11 mouse cellular contexts compared by ENCODE assay signal in the genomic region with DNA sequence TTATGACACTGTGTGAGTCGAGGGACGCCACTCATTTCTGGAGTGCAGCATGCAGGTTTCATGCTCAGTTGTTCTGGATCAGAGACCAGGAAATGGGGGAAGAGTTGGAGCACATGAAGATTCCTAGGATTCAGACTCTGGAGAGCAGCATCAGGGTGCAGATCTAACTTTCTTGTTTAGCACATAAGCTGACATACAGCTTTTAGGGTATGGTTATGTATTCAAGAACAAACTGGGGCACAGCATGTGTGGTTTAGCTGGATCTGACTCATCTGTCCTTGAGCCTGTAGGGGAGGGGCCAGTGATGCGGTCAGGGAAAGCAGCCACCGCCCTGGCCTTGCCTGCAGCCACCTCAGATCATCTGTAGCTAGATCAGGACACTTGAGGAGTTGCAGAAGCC. TPM values are rescaled to one million over a fixed set of nuclear protein-coding genes. Genes with fewer than 3 reads are reported as not detected.
DNase-seq lines count a peak whose midpoint lies in the region; ATAC-seq and TF ChIP-seq lines count a peak whose summit lies in the region.
"Had no signal": no experiment of that assay in that cellular context is flagged by ENCODE, and none has a peak within 500 bp of the region (broad histone marks: within the 10 kb centered on the region; RNA-seq: fewer than 3 reads in every experiment).

No protein-coding gene starts in this region.

- no peak for DNase-seq in layer of hippocampus, adult 2 months (ENCODE audit: low spot score in 2 of 2)
- no peak for DNase-seq in layer of hippocampus, adult 9-10 months (ENCODE audit: low spot score)
- peak; percentile 62 for DNase-seq in Muller cell, postnatal 12 days (ENCODE audit: inconsistent ontology term)
- DNase-seq in right cerebral cortex, postnatal 25 days, result no peak
- DNase-seq in cerebellum, adult 18-20 months, result no peak
- no peak for DNase-seq in thymus, adult 2 months
- DNase-seq: lung, embryonic 14.5 days; retina, postnatal 1 day had no signal

- peak overlapping the region; percentile 51; the same call in 1 of the 2 replicates for H3K27ac ChIP-seq in layer of hippocampus, adult 2 months
- H3K27ac ChIP-seq in thymus, adult 2 months (ENCODE audit: control insufficient read depth, insufficient read depth, low read length), result no peak overlapping the region
- H3K27ac ChIP-seq: embryonic facial prominence, embryonic 12.5 days had no signal

- H3K27me3 ChIP-seq in thymus, adult 2 months (ENCODE audit: control insufficient read depth, insufficient read depth, low read length), result no peaks in the 10 kb centered on the region
- H3K27me3 ChIP-seq: embryonic facial prominence, embryonic 12.5 days had no signal

- WGBS in thymus, adult 2 months, result 93% methylated on average over 4 of the region's 4 CpGs

- no peak for TF ChIP-seq CTCF in layer of hippocampus, adult 2 months (conservative IDR thresholded peaks at IDR 0.05)
- TF ChIP-seq CTCF in thymus, adult 2 months (IDR thresholded peaks at IDR 0.05; ENCODE audit: borderline replicate concordance, control insufficient read depth, extremely low read depth, insufficient read depth, low read length, poor library complexity), result no peak

- no peak overlapping the region for H3K4me3 ChIP-seq in layer of hippocampus, adult 2 months
- no peak overlapping the region for H3K4me3 ChIP-seq in thymus, adult 2 months (ENCODE audit: control insufficient read depth, insufficient read depth, low read length)
- H3K4me3 ChIP-seq: embryonic facial prominence, embryonic 12.5 days had no signal

- peaks cover 6% of the 10 kb centered on the region; the same call in 1 of the 2 replicates for H3K36me3 ChIP-seq in thymus, adult 2 months (ENCODE audit: control insufficient read depth, insufficient read depth, low read length)
- H3K36me3 ChIP-seq: embryonic facial prominence, embryonic 12.5 days had no signal

- peaks cover 3% of the 10 kb centered on the region; the same call in 1 of the 2 replicates for H3K4me1 ChIP-seq in thymus, adult 2 months (replicated peaks; ENCODE audit: control insufficient read depth, insufficient read depth, low read length)
- H3K4me1 ChIP-seq: embryonic facial prominence, embryonic 12.5 days had no signal

- TF ChIP-seq POLR2A in thymus, adult 2 months (IDR thresholded peaks at IDR 0.05; ENCODE audit: control insufficient read depth, extremely low read depth, insufficient read depth, low read length, poor library complexity), result no peak

- peak; percentile 68 for ATAC-seq in granulocyte monocyte progenitor cell, adult 5-6 weeks (replicated peaks; ENCODE audit: poor library complexity, severe bottlenecking)
- peak; percentile 68 for ATAC-seq in megakaryocyte progenitor cell, adult 5-6 weeks (replicated peaks; ENCODE audit: poor library complexity)

RNA-seq across cellular contexts. Expression of gene Sdccag8, which starts 12.9 kb away (rescaled TPM):
- total RNA-seq in layer of hippocampus, adult 2 months (2021), result 10 to 100 TPM; 20.0 to 20.7 TPM
- 10.5 and 15.8 TPM in 2 replicates for total RNA-seq in granulocyte monocyte progenitor cell, adult 5-6 weeks (2014; fragmentation: Nextera tagmentation)
- total RNA-seq in granulocyte monocyte progenitor cell, adult 5-6 weeks (2017), result 20.6 and 23.4 TPM in 2 replicates
- 9.4 and 12.8 TPM in 2 replicates for total RNA-seq in megakaryocyte progenitor cell, adult 5-6 weeks (2015)
- 23.2 and 25.4 TPM in 2 replicates for total RNA-seq in megakaryocyte progenitor cell, adult 5-6 weeks (2017)
- 5.1 and 6.2 TPM in 2 replicates for polyA plus RNA-seq in thymus, adult 2 months (2012; rRNA removed)

RNA-seq across cellular contexts. Expression of gene Cep170, which starts 13.5 kb away (rescaled TPM):
- total RNA-seq in layer of hippocampus, adult 2 months (2021), result 10 to 100 TPM; 96.4 to 96.8 TPM
- total RNA-seq in granulocyte monocyte progenitor cell, adult 5-6 weeks (2014; fragmentation: Nextera tagmentation), result 39.6 and 41.9 TPM in 2 replicates
- total RNA-seq in granulocyte monocyte progenitor cell, adult 5-6 weeks (2017), result 33.1 and 40.9 TPM in 2 replicates
- total RNA-seq in megakaryocyte progenitor cell, adult 5-6 weeks (2015), result 32.9 and 42.4 TPM in 2 replicates
- total RNA-seq in megakaryocyte progenitor cell, adult 5-6 weeks (2017), result 28.2 and 32.0 TPM in 2 replicates
- polyA plus RNA-seq in thymus, adult 2 months (2012; rRNA removed), result 18.6 and 22.9 TPM in 2 replicates
